Mouse (Mus musculus) frontal cortex, postnatal 25 days (tissue): ENCODE measurements around the gene Dapk2.
"Not testable (repeated sequence)": the region's sequence is repeated elsewhere in the genome, so short reads cannot be mapped to it uniquely, and the experiment has no call there.

ENCODE experiments used
- DNase-seq, 2 experiments: peaks; one replicate each; pipeline ENCODE4 v3.0.0; 2022; ENCODE audit warnings: low spot score in 2 of 2

Dapk2 gene

GRCm38 (mm10) chr9:66275267-66275991 is 117.4 kb downstream of the Dapk2 start:
- peak; percentile 35 to 46 for DNase-seq

- DNase-seq = no peak
Observed at GRCm38 (mm10) chr9:66276062-66276461, 118.0 kb downstream of the Dapk2 start.

- no peak for DNase-seq
Observed at GRCm38 (mm10) chr9:66276697-66277385, 118.8 kb downstream of the Dapk2 start.

- no peak for DNase-seq
Observed at GRCm38 (mm10) chr9:66279647-66280046, 121.6 kb downstream of the Dapk2 start.

- no peak for DNase-seq
Observed at GRCm38 (mm10) chr9:66280496-66280895, 122.5 kb downstream of the Dapk2 start.

- no peak for DNase-seq
Observed at GRCm38 (mm10) chr9:66281501-66281951, 123.5 kb downstream of the Dapk2 start.

- no peak for DNase-seq
Observed at GRCm38 (mm10) chr9:66282582-66282981, 124.6 kb downstream of the Dapk2 start.

GRCm38 (mm10) chr9:66283565-66284203 is 125.7 kb downstream of the Dapk2 start:
- peak; percentile 52 to 66 for DNase-seq

- not testable (repeated sequence) for DNase-seq
Observed at GRCm38 (mm10) chr9:66285241-66285640, 127.2 kb downstream of the Dapk2 start.

GRCm38 (mm10) chr9:66285901-66286300 is 127.9 kb downstream of the Dapk2 start:
- DNase-seq = no peak

GRCm38 (mm10) chr9:66290727-66291126 is 132.7 kb downstream of the Dapk2 start:
- no peak for DNase-seq

GRCm38 (mm10) chr9:66293319-66293718 is 135.3 kb downstream of the Dapk2 start:
- no peak for DNase-seq

- DNase-seq = no peak
Observed at GRCm38 (mm10) chr9:66294227-66294626, 136.2 kb downstream of the Dapk2 start.

GRCm38 (mm10) chr9:66294980-66295410 is 137.0 kb downstream of the Dapk2 start:
- no peak for DNase-seq

GRCm38 (mm10) chr9:66295577-66296120 is 137.6 kb downstream of the Dapk2 start:
- no peak for DNase-seq

GRCm38 (mm10) chr9:66298783-66299182 is 140.8 kb downstream of the Dapk2 start:
- DNase-seq = no peak

GRCm38 (mm10) chr9:66300448-66301027 is 142.5 kb downstream of the Dapk2 start:
- no peak for DNase-seq

- no peak for DNase-seq
Observed at GRCm38 (mm10) chr9:66304320-66305090, 146.5 kb downstream of the Dapk2 start.

- DNase-seq = peak; percentile 54 to 64
Observed at GRCm38 (mm10) chr9:66305121-66306112, 147.4 kb downstream of the Dapk2 start.

- DNase-seq = no peak
Observed at GRCm38 (mm10) chr9:66306414-66306813, 148.4 kb downstream of the Dapk2 start.
